Mouse (Mus musculus): ENCODE measurements around the gene Pgm2.

- TF ChIP-seq EP300 (IDR thresholded peaks at IDR 0.05) (no peak), CTCF (IDR thresholded peaks at IDR 0.05) (no peak)
Measured at GRCm38 (mm10) chr5:64061643-64062042, 31.1 kb upstream of the Pgm2 start.
